Mouse (Mus musculus) layer of hippocampus, adult 18-20 months (tissue): ENCODE data around the gene Gm43552. TPM values are rescaled to one million over a fixed set of nuclear protein-coding genes. Genes with fewer than 3 reads are reported as not detected.
"Not testable (repeated sequence)": the region's sequence is repeated elsewhere in the genome, so short reads cannot be mapped to it uniquely, and the experiment has no call there.

Experiments used
- DNase-seq, 2 experiments: peaks; one replicate each; pipeline ENCODE4 v3.0.0; 2022; ENCODE audit warnings: low spot score in 2 of 2
- long read RNA-seq: library from polyadenylated mRNA; stranded (forward); transcript quantifications from one replicate; pipeline ENCODE4 v2.0.0, GENCODE M21; 2021
- total RNA-seq, 2 experiments: library from RNA; stranded (reverse); gene quantifications; 2 replicates each; pipeline ENCODE4 v1.2.3; 2021

Gm43552 gene
- not detected for total RNA-seq
- long read RNA-seq: 0 reads

GRCm38 (mm10) chr5:65492716-65493531, at the start of gene Gm43552:
TSS of gene Gm43552 (minus strand) at chr5:65492833.
- peak; percentile 96 to 97 for DNase-seq

GRCm38 (mm10) chr5:65541889-65542288, 49.3 kb upstream of the Gm43552 start:
- DNase-seq: no peak

- DNase-seq: no peak
Observed at GRCm38 (mm10) chr5:65539786-65540185, 47.2 kb upstream of the Gm43552 start.

- DNase-seq: no peak
Observed at GRCm38 (mm10) chr5:65538829-65539228, 46.2 kb upstream of the Gm43552 start.

- no peak for DNase-seq
Observed at GRCm38 (mm10) chr5:65538121-65538520, 45.5 kb upstream of the Gm43552 start.

- DNase-seq: peak; percentile 8 to 24
Observed at GRCm38 (mm10) chr5:65537420-65538071, 44.9 kb upstream of the Gm43552 start.

- DNase-seq: peak; percentile 90 to 96
Observed at GRCm38 (mm10) chr5:65536751-65537419, 44.3 kb upstream of the Gm43552 start, which contains the start of the genes Smim14 and Ube2k. TSS of gene Smim14 (minus strand) at chr5:65537184. TSS of gene Ube2k (plus strand) at chr5:65537233.

- DNase-seq: not testable (repeated sequence)
Observed at GRCm38 (mm10) chr5:65536068-65536465, 43.4 kb upstream of the Gm43552 start.

- peak in 1 of 2 experiments; percentile 56 for DNase-seq
Observed at GRCm38 (mm10) chr5:65535457-65536067, 42.9 kb upstream of the Gm43552 start.

GRCm38 (mm10) chr5:65534496-65534895, 41.9 kb upstream of the Gm43552 start:
- no peak for DNase-seq

GRCm38 (mm10) chr5:65531283-65531682, 38.6 kb upstream of the Gm43552 start:
- no peak for DNase-seq

GRCm38 (mm10) chr5:65525674-65526443, 33.2 kb upstream of the Gm43552 start:
- DNase-seq: no peak

- no peak for DNase-seq
Observed at GRCm38 (mm10) chr5:65524831-65525230, 32.2 kb upstream of the Gm43552 start.

GRCm38 (mm10) chr5:65521803-65522202, 29.2 kb upstream of the Gm43552 start:
- DNase-seq: no peak

GRCm38 (mm10) chr5:65514635-65515278, 22.1 kb upstream of the Gm43552 start:
- no peak for DNase-seq

GRCm38 (mm10) chr5:65513506-65513905, 20.9 kb upstream of the Gm43552 start:
- no peak for DNase-seq

- DNase-seq: peak in 1 of 2 experiments; percentile 20
Observed at GRCm38 (mm10) chr5:65508395-65508794, 15.8 kb upstream of the Gm43552 start.

- peak in 1 of 2 experiments; percentile 17 for DNase-seq
Observed at GRCm38 (mm10) chr5:65505786-65506185, 13.2 kb upstream of the Gm43552 start.

GRCm38 (mm10) chr5:65501407-65501806, 8.8 kb upstream of the Gm43552 start:
- no peak for DNase-seq

- DNase-seq: no peak
Observed at GRCm38 (mm10) chr5:65500231-65500630, 7.6 kb upstream of the Gm43552 start.
